Mouse (Mus musculus) MEL (cell line): ENCODE measurements around the gene Ttc29. TPM values are rescaled to one million over a fixed set of nuclear protein-coding genes. Genes with fewer than 3 reads are reported as not detected.

ENCODE experiments used
- DNase-seq: peaks from one replicate; pipeline ENCODE4 v3.0.0; 2011; ENCODE audit warnings: low read depth, low spot score
- H3K27ac ChIP-seq: 2 replicates; pipeline ENCODE4 v1.5.1; 2012; ENCODE audit warnings: low read depth, mild to moderate bottlenecking, control low read depth, low read length, moderate library complexity; ENCODE audit not compliant: control insufficient read depth
- H3K27me3 ChIP-seq, 2 experiments: fragments of 150-350 bp in 1 of 2; sonication (generic) in 1 of 2; 2 replicates each; pipeline ENCODE4 v1.6.1; 2012; ENCODE audit warnings: low read length in 2 of 2, mild to moderate bottlenecking in 2 of 2, improper control_type of control experiment in 1 of 2, moderate library complexity in 1 of 2; ENCODE audit not compliant: insufficient read depth in 2 of 2, control insufficient read depth in 1 of 2
- H3K36me3 ChIP-seq, 2 experiments: 2 replicates each; pipeline ENCODE4 v1.6.1; 2012 to 2014; ENCODE audit warnings: low read length in 2 of 2, improper control_type of control experiment in 1 of 2, inconsistent platforms in 1 of 2, mild to moderate bottlenecking in 1 of 2; ENCODE audit not compliant: insufficient read depth in 2 of 2, control insufficient read depth in 1 of 2
- H3K4me1 ChIP-seq, 2 experiments: fragments of 150-350 bp in 1 of 2; sonication (generic) in 1 of 2; 2 replicates each; pipeline ENCODE4 v1.6.1; 2012; ENCODE audit warnings: low read length in 2 of 2, improper control_type of control experiment in 1 of 2, mild to moderate bottlenecking in 1 of 2; ENCODE audit not compliant: insufficient read depth in 2 of 2, control insufficient read depth in 1 of 2
- H3K4me3 ChIP-seq, 2 experiments: fragments of 150-350 bp in 1 of 2; sonication (generic) in 1 of 2; 2 replicates each; pipeline ENCODE4 v1.5.1; 2012; ENCODE audit warnings: low read depth in 2 of 2, low read length in 2 of 2, mild to moderate bottlenecking in 2 of 2, moderate library complexity in 2 of 2, control low read depth in 1 of 2, improper control_type of control experiment in 1 of 2; ENCODE audit not compliant: control insufficient read depth in 1 of 2, insufficient read depth in 1 of 2
- H3K79me2 ChIP-seq: 2 replicates; pipeline ENCODE4 v1.6.1; 2012; ENCODE audit warnings: mild to moderate bottlenecking, low read length, moderate library complexity; ENCODE audit not compliant: control insufficient read depth, poor library complexity, insufficient read depth
- H3K9ac ChIP-seq: 2 replicates; pipeline ENCODE4 v1.6.1; 2012; ENCODE audit warnings: low read depth, mild to moderate bottlenecking, control low read depth, low read length, moderate library complexity; ENCODE audit not compliant: control insufficient read depth, poor library complexity, severe bottlenecking
- H3K9me3 ChIP-seq: fragments of 150-350 bp; sonication (generic); replicated peaks from 2 replicates; pipeline ENCODE4 v1.6.1; 2012; ENCODE audit warnings: mild to moderate bottlenecking, low read length, improper control_type of control experiment, moderate library complexity; ENCODE audit not compliant: insufficient read depth
- CHD2 ChIP-seq: IDR thresholded peaks from 2 replicates; pipeline ENCODE4 v1.6.1; 2011; ENCODE audit warnings: low read length, improper control_type of control experiment
- CTCF ChIP-seq, 3 experiments: IDR thresholded peaks in 2 of 3; conservative IDR thresholded peaks in 1 of 3; 2 replicates each; pipeline ENCODE4 v1.5.1; 2011 to 2012; ENCODE audit warnings: low read length in 3 of 3, low read depth in 2 of 3, mild to moderate bottlenecking in 2 of 3, improper control_type of control experiment in 1 of 3, inconsistent platforms in 1 of 3, mixed read lengths in 1 of 3, moderate library complexity in 1 of 3; ENCODE audit not compliant: control insufficient read depth in 1 of 3, insufficient read depth in 1 of 3, poor library complexity in 1 of 3, severe bottlenecking in 1 of 3
- E2F4 ChIP-seq: IDR thresholded peaks from 2 replicates; pipeline ENCODE4 v1.6.1; 2011; ENCODE audit warnings: low read depth, low read length, improper control_type of control experiment, borderline replicate concordance
- ELF1 ChIP-seq: IDR thresholded peaks from 2 replicates; pipeline ENCODE4 v1.6.1; 2014; ENCODE audit warnings: low read depth, mild to moderate bottlenecking, inconsistent platforms, low read length, improper control_type of control experiment, moderate library complexity
- EP300 ChIP-seq, 2 experiments: IDR thresholded peaks; 2 replicates each; pipeline ENCODE4 v1.6.1; 2011; ENCODE audit warnings: improper control_type of control experiment in 2 of 2, low read length in 2 of 2, low read depth in 1 of 2, mild to moderate bottlenecking in 1 of 2
- ETS1 ChIP-seq: IDR thresholded peaks from 2 replicates; pipeline ENCODE4 v1.6.1; 2012; ENCODE audit warnings: low read depth, mild to moderate bottlenecking, inconsistent platforms, low read length, improper control_type of control experiment, moderate library complexity
- GABPA ChIP-seq: IDR thresholded peaks from 2 replicates; pipeline ENCODE4 v1.6.1; 2012; ENCODE audit warnings: low read depth, mild to moderate bottlenecking, inconsistent platforms, low read length, improper control_type of control experiment, moderate library complexity
- GATA1 ChIP-seq: IDR thresholded peaks from 2 replicates; pipeline ENCODE4 v1.6.1; 2011; ENCODE audit warnings: low read depth, low read length, improper control_type of control experiment
- HCFC1 ChIP-seq: IDR thresholded peaks from 2 replicates; pipeline ENCODE4 v1.6.1; 2012; ENCODE audit warnings: low read depth, mild to moderate bottlenecking, inconsistent platforms, low read length, improper control_type of control experiment, moderate library complexity
- JUND ChIP-seq: IDR thresholded peaks from 2 replicates; pipeline ENCODE4 v1.6.1; 2011; ENCODE audit warnings: low read depth, mild to moderate bottlenecking, improper control_type of control experiment, low read length
- KAT2A ChIP-seq: conservative IDR thresholded peaks from 2 replicates; pipeline ENCODE4 v1.6.1; 2012; ENCODE audit warnings: low read depth, low read length, improper control_type of control experiment, inconsistent platforms
- MAFK ChIP-seq: IDR thresholded peaks from 2 replicates; pipeline ENCODE4 v1.6.1; 2011; ENCODE audit warnings: low read depth, mild to moderate bottlenecking, low read length, improper control_type of control experiment, borderline replicate concordance
- MAZ ChIP-seq: IDR thresholded peaks from 2 replicates; pipeline ENCODE4 v1.6.1; 2012; ENCODE audit warnings: low read depth, mild to moderate bottlenecking, inconsistent platforms, low read length, improper control_type of control experiment
- MEF2A ChIP-seq: IDR thresholded peaks from 2 replicates; pipeline ENCODE4 v1.6.1; 2014; ENCODE audit warnings: low read depth, mild to moderate bottlenecking, inconsistent platforms, low read length, improper control_type of control experiment; ENCODE audit not compliant: poor library complexity, insufficient replicate concordance, severe bottlenecking; ENCODE audit errors: extremely low read depth
- MYC ChIP-seq: IDR thresholded peaks from 2 replicates; pipeline ENCODE4 v1.6.1; 2011; ENCODE audit warnings: low read depth, mild to moderate bottlenecking, low read length, improper control_type of control experiment, moderate library complexity
- NELFE ChIP-seq: IDR thresholded peaks from 2 replicates; pipeline ENCODE4 v1.6.1; 2011; ENCODE audit warnings: low read depth, low read length, improper control_type of control experiment
- NRF1 ChIP-seq: IDR thresholded peaks from 2 replicates; pipeline ENCODE4 v1.6.1; 2014; ENCODE audit warnings: low read depth, mild to moderate bottlenecking, inconsistent platforms, low read length, improper control_type of control experiment, moderate library complexity; ENCODE audit not compliant: poor library complexity, insufficient read depth, severe bottlenecking
- POLR2A ChIP-seq, 2 experiments: IDR thresholded peaks; 2 replicates each; pipeline ENCODE4 v1.6.1; 2011 to 2012; ENCODE audit warnings: low read length in 2 of 2, mild to moderate bottlenecking in 2 of 2, control low read depth in 1 of 2, improper control_type of control experiment in 1 of 2, low read depth in 1 of 2, moderate library complexity in 1 of 2; ENCODE audit not compliant: control insufficient read depth in 1 of 2, insufficient read depth in 1 of 2, poor library complexity in 1 of 2
- POLR2AphosphoS2 ChIP-seq: IDR thresholded peaks from 2 replicates; pipeline ENCODE4 v1.6.1; 2011; ENCODE audit warnings: low read length, improper control_type of control experiment
- POLR2AphosphoS5 ChIP-seq: IDR thresholded peaks from 2 replicates; pipeline ENCODE4 v1.6.1; 2012; ENCODE audit warnings: low read depth, borderline replicate concordance, mild to moderate bottlenecking, inconsistent platforms, low read length, moderate library complexity, mixed read lengths
- RAD21 ChIP-seq: IDR thresholded peaks from 2 replicates; pipeline ENCODE4 v1.6.1; 2011; ENCODE audit warnings: mild to moderate bottlenecking, low read depth, low read length, improper control_type of control experiment
- RCOR1 ChIP-seq: IDR thresholded peaks from 2 replicates; pipeline ENCODE4 v1.6.1; 2012; ENCODE audit warnings: low read depth, mild to moderate bottlenecking, inconsistent platforms, low read length, improper control_type of control experiment
- SMC3 ChIP-seq: IDR thresholded peaks from 2 replicates; pipeline ENCODE4 v1.6.1; 2011; ENCODE audit warnings: low read depth, low read length, improper control_type of control experiment
- USF2 ChIP-seq, 2 experiments: IDR thresholded peaks; 2 replicates each; pipeline ENCODE4 v1.6.1; 2011 to 2012; ENCODE audit warnings: improper control_type of control experiment in 2 of 2, low read length in 2 of 2, borderline replicate concordance in 1 of 2, inconsistent platforms in 1 of 2, low read depth in 1 of 2, mild to moderate bottlenecking in 1 of 2; ENCODE audit not compliant: insufficient read depth in 1 of 2
- ZKSCAN1 ChIP-seq: IDR thresholded peaks from 2 replicates; pipeline ENCODE4 v1.6.1; 2012; ENCODE audit warnings: low read depth, mild to moderate bottlenecking, inconsistent platforms, low read length, improper control_type of control experiment, moderate library complexity
- ZNF384 ChIP-seq: IDR thresholded peaks from 2 replicates; pipeline ENCODE4 v1.6.1; 2012; ENCODE audit warnings: low read depth, mild to moderate bottlenecking, inconsistent platforms, low read length, improper control_type of control experiment
- polyA plus RNA-seq, 2 experiments: library from polyadenylated mRNA; stranded (reverse) in 1 of 2; unstranded in 1 of 2; fragments of >175 nt in 1 of 2; fragments of >200 nt in 1 of 2; gene quantifications; 2 replicates each; pipeline versions ENCODE4 v1.2.1 to v1.2.4; 2012; ENCODE audit warnings: low replicate concordance in 2 of 2, low read depth in 1 of 2; ENCODE audit not compliant: insufficient read length in 2 of 2, insufficient read depth in 1 of 2, missing spikeins in 1 of 2
- total RNA-seq: library from RNA; depleted of rRNA; stranded (reverse); fragments of 300-350 nt; gene quantifications from 2 replicates; pipeline ENCODE4 v1.2.3, GENCODE M21; 2012

The Ttc29 gene
- total and polyA plus RNA-seq, 3 experiments = not detected

DNA sequence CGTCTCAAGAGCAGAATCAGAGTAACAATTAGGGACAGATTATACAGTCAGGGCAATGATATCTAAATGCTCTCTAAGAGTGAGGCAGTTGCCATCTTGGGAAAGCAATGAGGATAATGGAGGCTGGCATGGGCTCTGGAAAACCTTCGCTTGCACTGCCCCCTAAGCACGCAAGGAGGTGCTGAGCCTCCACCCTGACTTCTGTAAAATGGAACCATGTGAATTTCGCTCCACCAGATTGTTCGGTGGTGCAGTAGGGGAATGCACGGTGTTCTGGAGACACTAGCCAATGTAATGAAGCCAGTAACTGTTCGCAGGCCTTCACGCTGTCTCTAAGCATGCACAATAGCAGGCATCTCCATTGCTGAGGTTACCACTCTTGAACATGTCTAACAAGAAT, 63.0 kb downstream of the Ttc29 start:
- Histone ChIP-seq H3K4me1 (no peaks in the 10 kb centered on the region), H3K27ac (no peak overlapping the region), H3K27me3 (no peaks in the 10 kb centered on the region; a peak in 1 of 4 replicates), H3K79me2 (no peaks in the 10 kb centered on the region), H3K36me3 (no peaks in the 10 kb centered on the region), H3K4me3 (no peak overlapping the region), H3K9me3 (no peaks in the 10 kb centered on the region), H3K9ac (no peak overlapping the region)
- TF ChIP-seq MEF2A (no peak), MAFK (no peak), GABPA (no peak), ZNF384 (no peak), GATA1 (no peak), ELF1 (no peak), ETS1 (no peak), SMC3 (no peak), CHD2 (no peak), JUND (no peak), MAZ (no peak), HCFC1 (no peak), MYC (no peak)
- DNase-seq = no peak

DNA sequence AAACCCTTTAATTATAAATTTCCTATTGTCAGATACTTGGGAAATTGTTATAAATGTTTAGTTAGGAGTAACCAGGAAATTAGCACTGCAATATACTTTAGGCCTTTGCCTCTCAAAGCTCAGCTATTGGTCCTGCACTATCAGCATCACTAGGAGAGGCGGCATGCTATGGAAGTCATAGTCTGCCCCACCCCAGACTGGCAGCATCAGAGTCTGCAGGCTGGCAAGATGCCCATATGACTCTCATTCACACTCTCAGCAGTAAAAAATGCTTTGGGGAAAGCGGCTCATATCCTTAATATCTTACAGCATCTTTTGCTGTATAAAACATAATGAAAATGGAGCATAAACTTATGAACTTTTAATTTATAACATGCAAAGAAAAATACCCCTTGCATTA, 64.3 kb downstream of the Ttc29 start:
- TF ChIP-seq MYC = no peak
- no peak for TF ChIP-seq SMC3
- no peak for TF ChIP-seq POLR2AphosphoS5
- no peak for TF ChIP-seq POLR2A (IDR thresholded peaks at IDR 0.05; ENCODE audit: control insufficient read depth in 1 of 2, insufficient read depth in 1 of 2, low read depth in 1 of 2, low read length in 2 of 2, poor library complexity in 1 of 2)
- no peak for TF ChIP-seq HCFC1
- no peak for TF ChIP-seq E2F4
- no peak for TF ChIP-seq RAD21
- TF ChIP-seq GABPA = no peak
- TF ChIP-seq CTCF (IDR thresholded peaks at IDR 0.05 in 2 of 3, conservative IDR thresholded peaks at IDR 0.05 in 1 of 3; ENCODE audit: control insufficient read depth in 1 of 3, insufficient read depth in 1 of 3, low read depth in 2 of 3, low read length in 3 of 3, poor library complexity in 1 of 3, severe bottlenecking in 1 of 3) = no peak
- no peak for TF ChIP-seq RCOR1
- no peak for TF ChIP-seq NELFE
- no peak for TF ChIP-seq CHD2
- no peak for TF ChIP-seq EP300 (IDR thresholded peaks at IDR 0.05; ENCODE audit: low read depth in 1 of 2, low read length in 2 of 2)
- TF ChIP-seq ETS1 = no peak
- TF ChIP-seq KAT2A = no peak
- no peak for TF ChIP-seq NRF1
- TF ChIP-seq ZKSCAN1 = no peak
- no peak for TF ChIP-seq JUND
- TF ChIP-seq POLR2AphosphoS2 = no peak
- no peak for TF ChIP-seq USF2 (IDR thresholded peaks at IDR 0.05; ENCODE audit: borderline replicate concordance in 1 of 2, insufficient read depth in 1 of 2, low read depth in 1 of 2, low read length in 2 of 2)

More for the DNA sequence above, 64.3 kb downstream of the Ttc29 start:
- no peak overlapping the region for H3K27ac ChIP-seq
- no peak overlapping the region for H3K4me3 ChIP-seq
- no peaks in the 10 kb centered on the region for H3K79me2 ChIP-seq
- no peaks in the 10 kb centered on the region for H3K36me3 ChIP-seq
- no peaks in the 10 kb centered on the region for H3K9me3 ChIP-seq
- no peak overlapping the region for H3K9ac ChIP-seq
- DNase-seq = no peak
- no peaks in the 10 kb centered on the region for H3K4me1 ChIP-seq
- H3K27me3 ChIP-seq = no peaks in the 10 kb centered on the region
